Mouse (Mus musculus) embryonic facial prominence, embryonic 12.5 days (tissue): ENCODE measurements around the gene Ap5z1. TPM values are rescaled to one million over a fixed set of nuclear protein-coding genes. Genes with fewer than 3 reads are reported as not detected.

ENCODE experiments used
- polyA plus RNA-seq: library from polyadenylated mRNA; unstranded; fragments of >200 nt; fragmentation: Nextera tagmentation; extraction: Ambion mirVana; gene quantifications from 2 replicates; pipeline ENCODE4 v1.2.1, GENCODE M21; 2016

Ap5z1 gene
- polyA plus RNA-seq, 1 experiment from 2014 or later, result 10.8 TPM

Other genes with a start within 250 kb of the Ap5z1 start
- 7.0 and 8.4 TPM in 2 replicates for gene Foxk1, start 62.4 kb upstream of the Ap5z1 start, polyA plus RNA-seq
- gene Papolb, start 66.1 kb downstream of the Ap5z1 start, polyA plus RNA-seq, result 0.17 and 0.36 TPM in 2 replicates
- 6.4 and 6.9 TPM in 2 replicates for gene Radil, start 87.2 kb downstream of the Ap5z1 start, polyA plus RNA-seq
- gene Mmd2, start 144.9 kb downstream of the Ap5z1 start, polyA plus RNA-seq, result 5.1 and 6.0 TPM in 2 replicates
- 67.2 and 73.4 TPM in 2 replicates for gene Wipi2, start 163.8 kb downstream of the Ap5z1 start, polyA plus RNA-seq
- 15.7 and 19.0 TPM in 2 replicates for gene Slc29a4, start 228.6 kb downstream of the Ap5z1 start, polyA plus RNA-seq